Mouse (Mus musculus) olfactory bulb, adult 2 months (tissue): Measurements from ENCODE around the gene Cfap73.

Source experiments
- CTCF ChIP-seq: fragments of 200-500 bp; IDR thresholded peaks from 2 replicates; pipeline ENCODE4 v1.5.1; 2012; ENCODE audit warnings: low read depth, mild to moderate bottlenecking, low read length, moderate library complexity; ENCODE audit not compliant: insufficient read depth
- POLR2A ChIP-seq: fragments of 200-500 bp; IDR thresholded peaks from 2 replicates; pipeline ENCODE4 v1.6.1; 2012; ENCODE audit warnings: mild to moderate bottlenecking, low read depth, low read length, moderate library complexity; ENCODE audit not compliant: insufficient read depth

DNA sequence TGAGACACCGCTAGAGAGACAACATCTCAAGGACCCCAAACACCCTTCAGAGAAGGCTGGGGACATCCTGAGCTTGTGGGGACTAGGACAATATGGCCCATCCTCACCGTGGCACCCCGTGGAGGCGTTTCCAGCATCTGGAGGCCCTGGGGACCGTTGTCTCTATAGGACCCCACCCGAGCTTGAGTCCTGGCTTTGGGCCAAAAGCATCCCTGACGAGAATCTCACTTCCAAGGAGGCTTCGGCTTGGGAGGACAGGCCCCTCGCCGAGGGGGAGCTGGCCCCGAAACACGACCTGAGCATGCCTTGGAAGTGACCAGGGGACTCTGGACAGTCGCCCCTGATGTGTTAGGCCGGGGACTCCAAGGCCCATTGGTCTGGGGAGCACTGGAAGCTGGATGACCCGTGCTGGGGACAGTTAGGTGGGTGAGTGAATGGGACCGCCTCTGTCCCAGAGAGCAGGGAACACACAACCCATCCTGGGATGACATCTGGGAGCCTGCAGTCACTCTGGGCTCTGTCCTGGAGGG is 24.7 kb downstream of the Cfap73 start:
- TF ChIP-seq CTCF (no peak), POLR2A (no peak)
